Mouse (Mus musculus) T-helper 1 cell (primary cell): ENCODE data around the gene Epha5.

Source experiments
- in situ Hi-C: fragments of 300-600 bp; cut with MboI, MseI; formaldehyde crosslinking; loops from one replicate; pipeline ENCODE4 v1.15.1; 2025; ENCODE audit warnings: high pct_unique_total_duplicates

Gene Epha5

GRCm38 (mm10) chr5:84417062-84417879 lies at the start of gene Epha5:
Gene Epha5, minus strand, starts transcription at chr5:84417382.
- in situ Hi-C loops = no loop called here

- in situ Hi-C loops = no loop called here
Observed at GRCm38 (mm10) chr5:84456216-84456615, 39.0 kb upstream of the Epha5 start.

GRCm38 (mm10) chr5:84454641-84455040 lies 37.5 kb upstream of the Epha5 start:
- in situ Hi-C loops = no loop called here

- in situ Hi-C loops = no loop called here
Observed at GRCm38 (mm10) chr5:84453839-84454238, 36.7 kb upstream of the Epha5 start.

GRCm38 (mm10) chr5:84440232-84440631 lies 23.1 kb upstream of the Epha5 start:
- in situ Hi-C loops = no loop called here

GRCm38 (mm10) chr5:84415961-84416821 lies 991 bp downstream of the Epha5 start:
- in situ Hi-C loops = no loop called here

GRCm38 (mm10) chr5:84414931-84415431 lies 2.2 kb downstream of the Epha5 start:
- in situ Hi-C loops = no loop called here

GRCm38 (mm10) chr5:84413026-84413425 lies 4.2 kb downstream of the Epha5 start:
- in situ Hi-C loops = no loop called here

- in situ Hi-C loops = loop anchor here (10.0 kb wide), 1 partner anchor 1096 kb away; no protein-coding TSS in a partner anchor
Observed at GRCm38 (mm10) chr5:84408370-84408769, 8.8 kb downstream of the Epha5 start.

GRCm38 (mm10) chr5:84397085-84397484 lies 20.1 kb downstream of the Epha5 start:
- in situ Hi-C loops = no loop called here

GRCm38 (mm10) chr5:84365334-84365733 lies 51.8 kb downstream of the Epha5 start:
- in situ Hi-C loops = no loop called here

- in situ Hi-C loops = no loop called here
Observed at GRCm38 (mm10) chr5:84359430-84359829, 57.8 kb downstream of the Epha5 start.

GRCm38 (mm10) chr5:84353069-84353468 lies 64.1 kb downstream of the Epha5 start:
- in situ Hi-C loops = no loop called here

GRCm38 (mm10) chr5:84346728-84347499 lies 70.3 kb downstream of the Epha5 start:
- in situ Hi-C loops = no loop called here

- in situ Hi-C loops = no loop called here
Observed at GRCm38 (mm10) chr5:84335834-84336465, 81.2 kb downstream of the Epha5 start.

- in situ Hi-C loops = no loop called here
Observed at GRCm38 (mm10) chr5:84334481-84334880, 82.7 kb downstream of the Epha5 start.

GRCm38 (mm10) chr5:84331631-84332030 lies 85.6 kb downstream of the Epha5 start:
- in situ Hi-C loops = no loop called here

- in situ Hi-C loops = no loop called here
Observed at GRCm38 (mm10) chr5:84320553-84320952, 96.6 kb downstream of the Epha5 start.

- in situ Hi-C loops = no loop called here
Observed at GRCm38 (mm10) chr5:84320138-84320537, 97.0 kb downstream of the Epha5 start.

- in situ Hi-C loops = no loop called here
Observed at GRCm38 (mm10) chr5:84318814-84319340, 98.3 kb downstream of the Epha5 start.

- in situ Hi-C loops = no loop called here
Observed at GRCm38 (mm10) chr5:84317839-84318238, 99.3 kb downstream of the Epha5 start.
